Mouse (Mus musculus) heart, adult 9 months (tissue): ENCODE measurements at regions not wholly inside any gene's neighbourhood (a gene's known extent, or its start where the extent isn't known, plus 50 kb on each side); places are given as distances from the start of the nearest gene placed in this dataset.

Experiments used
- DNase-seq, 2 experiments: peaks; one replicate each; pipeline ENCODE4 v3.0.0; 2022; ENCODE audit warnings: low spot score in 2 of 2

DNA sequence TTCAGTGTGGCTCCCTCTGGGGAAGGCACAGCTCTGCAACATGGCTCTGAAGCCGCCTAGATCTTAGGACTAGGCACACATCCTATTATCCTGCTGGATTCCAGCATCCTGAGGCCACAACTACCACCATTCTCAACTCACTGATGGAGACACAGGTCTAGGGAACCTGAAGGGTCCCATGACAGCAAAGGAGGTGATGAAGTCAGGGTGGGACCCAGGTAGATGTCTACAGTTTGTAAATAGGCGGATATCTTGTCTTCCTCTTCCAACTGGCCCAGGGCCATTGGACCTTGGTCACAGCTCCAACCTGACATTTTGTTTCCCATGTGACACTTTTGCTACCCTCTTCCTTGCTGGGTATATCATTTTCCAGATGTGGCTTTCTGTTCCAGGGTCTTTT is 106.4 kb downstream of the Vapb start:
- no peak for DNase-seq

DNA sequence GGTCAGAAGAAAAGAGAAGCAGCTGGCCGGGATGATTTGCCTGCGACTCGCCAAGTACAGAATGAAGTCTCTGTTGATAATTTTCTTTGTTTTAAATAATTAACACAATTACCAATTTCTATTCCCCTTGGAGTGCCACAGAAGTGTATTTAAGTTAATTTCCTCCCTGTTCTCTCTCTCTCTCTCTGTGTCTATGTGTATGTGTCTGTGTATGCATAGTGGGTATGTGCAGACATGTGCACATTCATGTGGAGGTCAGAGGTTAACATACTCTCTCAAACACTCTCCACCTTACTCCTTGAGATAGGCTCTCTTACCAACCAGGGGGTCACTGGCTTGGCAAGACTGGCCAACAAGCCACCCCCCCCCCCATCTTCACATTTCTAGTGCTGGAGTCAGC is 107.2 kb downstream of the Vapb start:
- DNase-seq, result no peak

DNA sequence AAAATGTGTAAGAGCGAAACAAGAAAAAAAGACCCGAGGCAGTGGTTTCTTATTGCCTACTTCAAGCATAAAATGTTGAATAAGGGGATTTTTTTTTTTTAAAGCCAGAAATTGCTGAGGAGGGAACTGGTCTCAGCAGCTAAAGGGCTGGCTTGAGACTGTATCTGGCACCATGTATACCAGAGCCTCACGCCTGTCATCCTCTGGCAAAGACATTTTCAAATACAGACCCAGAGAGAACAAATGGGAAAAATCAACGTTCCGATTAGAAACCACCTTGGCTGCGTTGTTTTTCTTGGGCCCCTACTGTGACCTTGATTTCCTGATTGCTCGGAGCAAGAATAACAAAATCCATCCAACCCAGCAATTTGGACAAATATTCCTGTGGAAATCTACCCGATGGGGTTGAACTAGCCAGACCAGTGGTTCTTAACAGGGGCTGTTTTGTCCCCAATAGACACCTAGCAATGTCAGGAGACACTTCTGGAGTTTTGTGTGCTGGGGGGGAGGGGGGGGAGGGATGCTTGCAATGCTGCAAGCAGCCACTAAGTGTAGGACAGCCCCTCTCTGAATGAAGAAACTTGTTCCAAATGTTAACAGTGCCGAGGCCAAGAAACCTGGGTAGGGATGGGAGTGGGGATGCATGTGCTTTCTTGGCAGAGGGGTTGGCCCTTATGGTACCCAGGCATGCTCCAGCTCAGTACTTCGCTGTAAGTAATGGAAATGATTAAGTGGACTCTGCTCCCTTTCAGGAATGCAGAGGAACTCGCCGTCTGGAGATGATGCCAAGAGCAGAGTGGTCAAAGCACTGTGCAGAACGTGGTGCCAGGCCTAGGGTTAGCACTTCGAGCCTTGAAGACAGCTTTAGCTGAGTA is 108.1 kb downstream of the Vapb start:
- peak; percentile 5 to 21 for DNase-seq

DNA sequence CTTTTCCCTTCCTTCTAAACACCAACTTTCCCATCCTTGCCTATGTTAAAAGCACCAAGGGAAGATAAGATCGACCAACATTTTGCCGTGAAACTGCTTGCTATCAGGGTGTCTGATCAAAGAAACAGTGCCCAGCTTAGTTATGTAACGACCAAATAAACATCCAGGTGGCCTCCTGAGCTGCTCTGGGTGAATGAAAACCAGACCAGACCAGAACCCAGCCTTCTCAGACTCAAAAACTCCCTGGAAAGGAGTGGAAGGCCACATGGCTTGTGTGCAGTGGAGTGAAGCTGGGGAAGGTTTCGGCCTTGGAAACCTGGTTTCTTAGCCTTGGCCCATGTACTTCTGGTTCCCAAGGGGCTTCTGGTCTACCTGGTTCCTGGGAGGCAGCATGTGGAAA is 113.7 kb downstream of the Vapb start:
- no peak for DNase-seq

DNA sequence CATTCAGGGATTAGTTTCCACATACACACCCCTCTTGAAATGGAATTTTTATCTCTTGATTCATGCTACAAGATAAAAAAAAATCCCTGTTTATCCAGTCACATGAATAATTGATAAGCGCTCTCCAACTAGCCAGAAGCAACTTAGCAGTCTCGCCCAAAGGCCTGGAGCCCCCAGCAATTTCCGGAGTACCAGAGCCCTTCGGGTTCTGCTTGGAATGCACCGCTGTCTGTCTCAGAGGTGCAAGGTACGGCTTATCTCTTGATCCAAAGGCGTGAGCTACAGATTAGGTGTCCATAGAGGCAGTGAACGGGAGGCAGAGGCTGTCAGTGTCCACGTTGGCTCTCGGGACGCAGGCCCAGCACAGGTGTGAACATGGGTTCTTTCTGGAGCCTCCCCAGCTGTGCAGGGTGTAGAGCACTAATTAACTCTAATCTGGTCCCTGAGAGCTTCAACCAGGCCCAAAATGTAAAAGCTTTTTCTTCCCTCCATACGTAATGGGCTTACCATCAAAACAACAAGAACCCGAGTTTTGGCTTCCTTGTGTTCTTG is 116.9 kb downstream of the Vapb start:
- no peak for DNase-seq

DNA sequence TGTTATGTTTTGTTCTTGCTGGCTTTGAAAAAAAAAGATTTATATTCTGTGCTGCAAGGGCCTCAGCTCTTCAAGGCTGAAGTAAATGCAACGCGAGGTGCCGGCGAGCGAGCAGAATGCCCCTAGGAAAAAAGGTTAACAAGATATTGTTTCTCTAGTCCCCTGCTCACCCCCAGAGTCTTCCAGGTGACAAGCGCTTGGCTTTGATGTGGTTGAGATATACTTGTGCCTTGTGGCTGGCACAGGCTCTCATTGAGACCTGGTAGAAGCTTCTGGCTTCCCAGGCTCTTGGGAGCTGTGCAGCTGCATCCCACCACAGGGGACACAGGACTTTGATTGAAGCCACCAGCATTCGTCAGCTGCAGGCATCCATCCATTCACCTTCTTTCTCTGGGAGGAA is 117.5 kb downstream of the Vapb start:
- DNase-seq, result no peak

DNA sequence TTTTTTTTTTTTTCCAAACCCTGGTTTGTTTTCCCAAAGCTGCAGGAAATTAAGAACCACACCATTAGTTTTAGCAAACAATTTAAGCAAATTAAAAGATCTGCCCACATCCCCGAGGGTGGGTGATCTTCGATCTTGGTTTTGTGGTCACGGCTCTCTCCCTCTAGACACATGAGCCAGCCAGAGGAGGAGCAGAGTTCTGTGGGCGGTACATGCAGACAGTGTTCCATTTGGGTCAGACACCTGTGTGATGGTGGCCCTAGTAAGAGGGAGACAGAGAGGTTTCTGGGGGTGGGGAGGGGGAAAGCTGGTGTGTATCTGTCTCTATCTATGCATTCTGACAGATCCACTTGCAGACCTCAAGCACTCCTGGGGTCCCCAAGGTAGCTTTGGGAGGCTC is 118.0 kb downstream of the Vapb start:
- DNase-seq, result no peak

DNA sequence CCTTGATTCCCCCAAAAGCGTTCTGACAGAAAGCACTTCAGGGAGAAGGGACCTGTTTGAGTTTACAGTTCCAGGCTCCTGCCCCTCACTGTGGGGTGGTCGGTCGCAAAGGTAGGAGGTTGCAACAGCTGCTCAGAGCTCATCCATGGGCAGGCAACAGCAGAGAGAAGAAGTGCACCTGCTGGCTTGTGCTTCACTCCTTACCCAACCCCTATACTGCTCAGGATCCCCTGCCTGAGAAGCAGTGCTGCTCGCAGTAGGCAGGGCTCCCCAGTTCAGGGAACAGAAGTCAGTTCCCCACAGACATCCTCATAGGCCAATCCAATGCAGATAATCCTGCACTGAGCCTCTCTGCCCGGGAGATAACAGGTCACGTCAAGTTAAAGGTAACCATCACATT is 119.7 kb downstream of the Vapb start:
- no peak for DNase-seq

DNA sequence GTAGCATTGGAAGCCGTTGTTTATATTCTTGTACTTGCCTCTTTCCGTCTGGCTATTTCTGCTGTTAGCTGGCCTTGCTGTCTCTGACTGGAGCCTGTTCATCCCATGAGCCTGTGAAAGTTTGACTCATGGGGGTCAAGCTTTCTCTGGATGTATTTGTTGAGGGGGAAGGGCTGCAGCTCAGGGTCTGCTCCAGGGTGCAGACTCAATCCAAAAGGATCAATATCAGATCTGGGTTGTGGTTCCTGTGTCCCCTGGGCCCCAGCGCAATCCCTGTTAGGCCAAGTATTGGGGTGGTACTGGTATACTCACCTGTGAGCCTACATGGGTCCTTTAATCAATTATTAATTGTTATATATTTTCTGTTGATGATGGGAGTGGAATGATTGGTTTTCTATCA is 135.7 kb downstream of the Vapb start:
- DNase-seq, result no peak
